Mouse (Mus musculus) thymus, postnatal 36 days (tissue): Measurements from ENCODE around the gene Mrps5.

Source experiments
- DNase-seq, 2 experiments: peaks; one replicate each; pipeline ENCODE4 v3.0.0; 2022; ENCODE audit warnings: mixed read lengths in 2 of 2

The Mrps5 gene

GRCm38 (mm10) chr2:127622065-127622464, 35.0 kb downstream of the Mrps5 start:
- no peak for DNase-seq

GRCm38 (mm10) chr2:127624786-127625185, 37.8 kb downstream of the Mrps5 start:
- no peak for DNase-seq

- DNase-seq: no peak
These were observed 38.6 kb downstream of the Mrps5 start for GRCm38 (mm10) chr2:127625659-127626058.

- DNase-seq: no peak
These were observed 40.3 kb downstream of the Mrps5 start for GRCm38 (mm10) chr2:127627354-127627753.

- no peak for DNase-seq
These were observed 41.1 kb downstream of the Mrps5 start for GRCm38 (mm10) chr2:127627990-127628570.

- DNase-seq: no peak
These were observed 45.6 kb downstream of the Mrps5 start for GRCm38 (mm10) chr2:127632601-127633000.

GRCm38 (mm10) chr2:127635581-127635980, 48.6 kb downstream of the Mrps5 start:
- DNase-seq: no peak

GRCm38 (mm10) chr2:127638973-127639372, 52.0 kb downstream of the Mrps5 start:
- no peak for DNase-seq

GRCm38 (mm10) chr2:127643728-127644704, 57.0 kb downstream of the Mrps5 start:
- DNase-seq: no peak

GRCm38 (mm10) chr2:127646875-127647274, 59.9 kb downstream of the Mrps5 start:
- DNase-seq: no peak

- DNase-seq: no peak
These were observed 61.1 kb downstream of the Mrps5 start for GRCm38 (mm10) chr2:127648145-127648544.

- DNase-seq: no peak
These were observed 62.9 kb downstream of the Mrps5 start for GRCm38 (mm10) chr2:127649921-127650320.

- DNase-seq: no peak
These were observed 64.6 kb downstream of the Mrps5 start for GRCm38 (mm10) chr2:127651601-127652000.

- no peak for DNase-seq
These were observed 65.3 kb downstream of the Mrps5 start for GRCm38 (mm10) chr2:127652335-127652734.

GRCm38 (mm10) chr2:127652805-127653204, 65.8 kb downstream of the Mrps5 start:
- no peak for DNase-seq

- no peak for DNase-seq
These were observed 67.8 kb downstream of the Mrps5 start for GRCm38 (mm10) chr2:127654786-127655185.

- DNase-seq: no peak
These were observed 68.4 kb downstream of the Mrps5 start for GRCm38 (mm10) chr2:127655419-127655818.

GRCm38 (mm10) chr2:127656086-127656720, 69.2 kb downstream of the Mrps5 start, which contains the start of gene Mal:
Mal (minus strand) TSS chr2:127656695.
- no peak for DNase-seq
